In the genomic region with DNA sequence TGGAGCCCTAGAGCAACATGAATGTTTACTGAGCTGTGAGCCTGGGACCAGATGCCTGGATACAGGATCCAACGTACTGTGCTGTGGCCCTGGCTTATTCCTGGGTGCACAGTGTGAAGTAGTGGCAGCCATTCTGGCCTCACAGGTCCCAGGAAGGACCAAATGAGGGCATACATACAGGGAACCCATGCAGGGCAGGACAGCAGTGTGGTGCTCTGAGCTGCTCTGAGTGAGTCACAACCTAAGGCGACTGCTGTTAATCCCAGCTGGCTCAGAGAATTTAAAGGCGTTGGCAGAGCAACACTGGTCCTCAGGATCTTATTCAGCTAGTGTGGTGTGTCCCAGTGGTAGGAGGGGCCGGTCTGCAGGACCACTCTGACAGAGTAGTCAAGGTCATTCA, we compare ENCODE assay signal across 16 mouse cellular contexts. TPM values are rescaled to one million over a fixed set of nuclear protein-coding genes. Genes with fewer than 3 reads are reported as not detected.
DNase-seq lines count a peak whose midpoint lies in the region; ATAC-seq and TF ChIP-seq lines count a peak whose summit lies in the region.
"Had no signal": no experiment of that assay in that cellular context is flagged by ENCODE, and none has a peak within 500 bp of the region (broad histone marks: within the 10 kb centered on the region; RNA-seq: fewer than 3 reads in every experiment).

No protein-coding gene starts in this region.

- peaks cover 33% of the 10 kb centered on the region for H3K4me1 ChIP-seq in forebrain, embryonic 15.5 days
- H3K4me1 ChIP-seq in forebrain, embryonic 12.5 days, result peaks cover 27% of the 10 kb centered on the region
- peaks cover 36% of the 10 kb centered on the region for H3K4me1 ChIP-seq in heart, embryonic 16.5 days (ENCODE audit: control insufficient read depth, insufficient read depth, low read length)
- peaks cover 7% of the 10 kb centered on the region for H3K4me1 ChIP-seq in stomach, embryonic 15.5 days
- no peaks in the 10 kb centered on the region for H3K4me1 ChIP-seq in stomach, postnatal 0 days (replicated peaks; ENCODE audit: control insufficient read depth, insufficient read depth)
- no peaks in the 10 kb centered on the region; the same call in 1 of the 2 replicates for H3K4me1 ChIP-seq in stomach, embryonic 16.5 days (ENCODE audit: control insufficient read depth, insufficient read depth, low read length)
- H3K4me1 ChIP-seq in kidney, embryonic 15.5 days, result peaks cover 10% of the 10 kb centered on the region

- H3K9me3 ChIP-seq in forebrain, embryonic 15.5 days, result no peaks in the 10 kb centered on the region
- no peaks in the 10 kb centered on the region for H3K9me3 ChIP-seq in forebrain, embryonic 12.5 days
- no peaks in the 10 kb centered on the region for H3K9me3 ChIP-seq in heart, embryonic 16.5 days (replicated peaks; ENCODE audit: control insufficient read depth, low read length)
- no peaks in the 10 kb centered on the region for H3K9me3 ChIP-seq in stomach, embryonic 15.5 days
- H3K9me3 ChIP-seq in stomach, postnatal 0 days (ENCODE audit: control insufficient read depth, low read length), result no peaks in the 10 kb centered on the region
- no peaks in the 10 kb centered on the region for H3K9me3 ChIP-seq in stomach, embryonic 16.5 days (replicated peaks; ENCODE audit: control insufficient read depth, low read length)
- no peaks in the 10 kb centered on the region for H3K9me3 ChIP-seq in kidney, embryonic 15.5 days (replicated peaks)
- H3K9me3 ChIP-seq: neural tube, embryonic 15.5 days had no signal

- no peaks in the 10 kb centered on the region for H3K27me3 ChIP-seq in forebrain, embryonic 15.5 days
- peaks cover 13% of the 10 kb centered on the region for H3K27me3 ChIP-seq in forebrain, embryonic 12.5 days
- no peaks in the 10 kb centered on the region for H3K27me3 ChIP-seq in heart, embryonic 16.5 days (ENCODE audit: control insufficient read depth, insufficient read depth, low read length)
- H3K27me3 ChIP-seq in stomach, embryonic 15.5 days (replicated peaks), result no peaks in the 10 kb centered on the region
- H3K27me3 ChIP-seq in stomach, postnatal 0 days (ENCODE audit: control insufficient read depth, insufficient read depth, low read length), result no peaks in the 10 kb centered on the region
- H3K27me3 ChIP-seq in stomach, embryonic 16.5 days (ENCODE audit: control insufficient read depth, insufficient read depth, low read length), result no peaks in the 10 kb centered on the region
- H3K27me3 ChIP-seq in kidney, embryonic 15.5 days, result peaks cover 11% of the 10 kb centered on the region

- TF ChIP-seq EP300 in stomach, postnatal 0 days (optimal IDR thresholded peaks at IDR 0.05), result no peak

- H3K4me3 ChIP-seq in forebrain, embryonic 15.5 days, result no peak overlapping the region
- no peak overlapping the region for H3K4me3 ChIP-seq in forebrain, embryonic 12.5 days (replicated peaks)
- no peak overlapping the region for H3K4me3 ChIP-seq in heart, embryonic 16.5 days (ENCODE audit: low read length)
- no peak overlapping the region for H3K4me3 ChIP-seq in stomach, embryonic 15.5 days (replicated peaks)
- no peak overlapping the region for H3K4me3 ChIP-seq in stomach, postnatal 0 days (ENCODE audit: low read depth, low read length)
- H3K4me3 ChIP-seq in stomach, embryonic 16.5 days (replicated peaks; ENCODE audit: low read length), result no peak overlapping the region
- no peak overlapping the region for H3K4me3 ChIP-seq in kidney, embryonic 15.5 days (replicated peaks)
- H3K4me3 ChIP-seq: gastrocnemius, adult 2 months; neural tube, embryonic 15.5 days had no signal

- ATAC-seq in forebrain, embryonic 15.5 days (replicated peaks), result no peak
- ATAC-seq in forebrain, embryonic 12.5 days (ENCODE audit: low FRiP score), result no peak
- no peak for ATAC-seq in heart, embryonic 16.5 days (replicated peaks; ENCODE audit: extremely low read depth, insufficient read depth, low FRiP score)
- 0 out of 2 replicates have a peak, but pooled peaks have one; percentile 14 for ATAC-seq in stomach, embryonic 15.5 days (ENCODE audit: insufficient read depth, low FRiP score, low read depth)
- ATAC-seq in stomach, postnatal 0 days (ENCODE audit: low FRiP score, low TSS enrichment), result no peak
- 0 out of 2 replicates have a peak, but pooled peaks have one; percentile 16 for ATAC-seq in stomach, embryonic 16.5 days (ENCODE audit: insufficient read depth, low FRiP score)
- no peak for ATAC-seq in kidney, embryonic 15.5 days (replicated peaks; ENCODE audit: low FRiP score)
- ATAC-seq: liver, postnatal 0 days had no signal

- no peak for TF ChIP-seq CTCF in stomach, postnatal 0 days (IDR thresholded peaks at IDR 0.05; ENCODE audit: low read depth)

- WGBS in forebrain, embryonic 15.5 days, result 41% methylated on average over 4 of the region's 4 CpGs
- 54% methylated on average over 4 of the region's 4 CpGs for whole genome bisulfite sequencing in forebrain, embryonic 12.5 days
- WGBS in heart, embryonic 16.5 days, result 52% methylated on average over 4 of the region's 4 CpGs
- 62% methylated on average over 4 of the region's 4 CpGs for WGBS in stomach, embryonic 15.5 days
- WGBS in stomach, postnatal 0 days, result 53% methylated on average over 4 of the region's 4 CpGs
- WGBS in stomach, embryonic 16.5 days, result 54% methylated on average over 4 of the region's 4 CpGs
- WGBS in kidney, embryonic 15.5 days, result 69% methylated on average over 4 of the region's 4 CpGs

- no peak for DNase-seq in heart, adult 9 months (ENCODE audit: low spot score in 2 of 2)
- no peak for DNase-seq in stomach, postnatal 0 days (ENCODE audit: low spot score)
- DNase-seq: embryo, embryonic 11 days; gastrocnemius, adult 2 months; kidney, adult 18-20 months; layer of hippocampus, postnatal 36 days; liver; liver, postnatal 0 days; thymus, postnatal 14 days had no signal

- H3K9ac ChIP-seq in forebrain, embryonic 15.5 days (replicated peaks), result no peak overlapping the region
- no peak overlapping the region for H3K9ac ChIP-seq in forebrain, embryonic 12.5 days
- H3K9ac ChIP-seq in heart, embryonic 16.5 days (ENCODE audit: low read length), result no peak overlapping the region
- H3K9ac ChIP-seq in stomach, embryonic 15.5 days, result no peak overlapping the region
- H3K9ac ChIP-seq in stomach, postnatal 0 days (ENCODE audit: low read length), result no peak overlapping the region
- H3K9ac ChIP-seq in stomach, embryonic 16.5 days (ENCODE audit: low read length), result no peak overlapping the region
- H3K9ac ChIP-seq in kidney, embryonic 15.5 days, result no peak overlapping the region
- H3K9ac ChIP-seq: liver, postnatal 0 days; neural tube, embryonic 15.5 days had no signal

- peak overlapping the region; percentile 44 for H3K27ac ChIP-seq in forebrain, embryonic 15.5 days (replicated peaks)
- no peak overlapping the region for H3K27ac ChIP-seq in forebrain, embryonic 12.5 days
- peak overlapping the region; percentile 58 for H3K27ac ChIP-seq in heart, embryonic 16.5 days (ENCODE audit: low read length)
- H3K27ac ChIP-seq in stomach, embryonic 15.5 days, result no peak overlapping the region
- H3K27ac ChIP-seq in stomach, postnatal 0 days (replicated peaks), result no peak overlapping the region
- H3K27ac ChIP-seq in stomach, embryonic 16.5 days (ENCODE audit: low read length), result no peak overlapping the region
- H3K27ac ChIP-seq in kidney, embryonic 15.5 days, result no peak overlapping the region
- H3K27ac ChIP-seq: gastrocnemius, adult 2 months; neural tube, embryonic 15.5 days had no signal

- H3K36me3 ChIP-seq in forebrain, embryonic 15.5 days, result no peaks in the 10 kb centered on the region
- no peaks in the 10 kb centered on the region for H3K36me3 ChIP-seq in forebrain, embryonic 12.5 days (replicated peaks)
- no peaks in the 10 kb centered on the region for H3K36me3 ChIP-seq in heart, embryonic 16.5 days (ENCODE audit: control insufficient read depth, insufficient read depth)
- H3K36me3 ChIP-seq in stomach, embryonic 15.5 days, result no peaks in the 10 kb centered on the region
- H3K36me3 ChIP-seq in stomach, postnatal 0 days (ENCODE audit: control insufficient read depth, insufficient read depth, low read length), result no peaks in the 10 kb centered on the region
- no peaks in the 10 kb centered on the region for H3K36me3 ChIP-seq in stomach, embryonic 16.5 days (ENCODE audit: control insufficient read depth, insufficient read depth, low read length)
- H3K36me3 ChIP-seq in kidney, embryonic 15.5 days, result no peaks in the 10 kb centered on the region
- H3K36me3 ChIP-seq: neural tube, embryonic 15.5 days had no signal

- no peak overlapping the region for H3K4me2 ChIP-seq in forebrain, embryonic 15.5 days (replicated peaks)
- no peak overlapping the region for H3K4me2 ChIP-seq in forebrain, embryonic 12.5 days
- no peak overlapping the region for H3K4me2 ChIP-seq in heart, embryonic 16.5 days (ENCODE audit: low read depth, low read length)
- H3K4me2 ChIP-seq in stomach, embryonic 15.5 days, result no peak overlapping the region
- no peak overlapping the region for H3K4me2 ChIP-seq in stomach, postnatal 0 days (replicated peaks; ENCODE audit: low read depth)
- H3K4me2 ChIP-seq in stomach, embryonic 16.5 days (ENCODE audit: low read depth, low read length), result no peak overlapping the region
- H3K4me2 ChIP-seq in kidney, embryonic 15.5 days, result no peak overlapping the region
- H3K4me2 ChIP-seq: neural tube, embryonic 15.5 days had no signal

RNA-seq across cellular contexts. Expression of gene Inhbb, which starts 31.4 kb away (rescaled TPM):
- 6.6 TPM in 2 replicates for polyA plus RNA-seq in forebrain, embryonic 15.5 days (2015; fragmentation: Nextera tagmentation; extraction: Ambion mirVana)
- polyA plus RNA-seq in forebrain, embryonic 12.5 days (2016; fragmentation: Nextera tagmentation; extraction: Ambion mirVana), result 1.8 and 2.3 TPM in 2 replicates
- 0.39 and 0.46 TPM in 2 replicates for polyA plus RNA-seq in heart, embryonic 16.5 days (2015; fragmentation: Nextera tagmentation; extraction: Ambion mirVana)
- polyA plus RNA-seq in stomach, embryonic 15.5 days (2015; fragmentation: Nextera tagmentation; extraction: Ambion mirVana), result 0.93 and 1.2 TPM in 2 replicates
- polyA plus RNA-seq in stomach, postnatal 0 days (2015; fragmentation: Nextera tagmentation; extraction: Ambion mirVana), result 0.65 and 0.70 TPM in 2 replicates
- polyA plus RNA-seq in stomach, embryonic 16.5 days (2015; fragmentation: Nextera tagmentation; extraction: Ambion mirVana), result 0.77 and 0.97 TPM in 2 replicates
- polyA plus RNA-seq in kidney, embryonic 15.5 days (2015; fragmentation: Nextera tagmentation; extraction: Ambion mirVana), result 0.32 and 0.34 TPM in 2 replicates

Comparison
In these comparisons a context has a peak if more than half of its experiments do, and no peak if none do; other contexts are left out.
1. ATAC-seq: peak in stomach, embryonic 15.5 days (single experiment) and stomach, embryonic 16.5 days (single experiment); none in forebrain, embryonic 15.5 days (single experiment), forebrain, embryonic 12.5 days (single experiment), heart, embryonic 16.5 days (single experiment), stomach, postnatal 0 days (single experiment) and kidney, embryonic 15.5 days (single experiment).
2. H3K27ac ChIP-seq: peak in forebrain, embryonic 15.5 days (single experiment) and heart, embryonic 16.5 days (single experiment); none in forebrain, embryonic 12.5 days (single experiment), stomach, embryonic 15.5 days (single experiment), stomach, postnatal 0 days (single experiment), stomach, embryonic 16.5 days (single experiment) and kidney, embryonic 15.5 days (single experiment).